ENCODE assay signal across 25 mouse cellular contexts in the genomic region with DNA sequence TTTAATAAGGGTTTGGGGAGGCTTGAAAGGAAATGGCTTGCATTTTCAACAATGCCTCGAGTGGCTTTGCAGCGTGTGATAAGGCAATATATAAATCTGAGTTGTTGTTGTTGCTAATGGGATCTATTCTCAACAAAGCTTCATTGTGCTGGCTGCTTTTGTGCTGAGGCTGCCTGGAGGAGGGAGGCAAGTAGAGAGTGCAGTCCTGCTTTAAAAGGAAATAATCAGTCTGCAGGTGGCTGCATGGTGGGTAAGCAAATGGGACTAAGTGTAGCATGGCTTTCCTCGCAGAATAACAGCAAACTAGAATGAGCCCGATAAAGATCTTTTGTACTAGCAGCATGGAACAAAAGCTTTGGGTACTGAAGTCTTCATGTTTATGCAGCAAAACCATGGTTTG.
DNase-seq lines count a peak whose midpoint lies in the region; ATAC-seq and TF ChIP-seq lines count a peak whose summit lies in the region.
"Had no signal": no experiment of that assay in that cellular context is flagged by ENCODE, and none has a peak within 500 bp of the region (broad histone marks: within the 10 kb centered on the region; RNA-seq: fewer than 3 reads in every experiment).

No protein-coding gene starts in this region.

- no peak for TF ChIP-seq CTCF in forebrain, postnatal 0 days (IDR thresholded peaks at IDR 0.05; ENCODE audit: low read depth)

- WGBS in forebrain, embryonic 12.5 days = 6% methylated on average over 4 of the region's 4 CpGs
- 6% methylated on average over 4 of the region's 4 CpGs for WGBS in forebrain, postnatal 0 days
- 18% methylated on average over 4 of the region's 4 CpGs for WGBS in midbrain, embryonic 10.5 days
- 4% methylated on average over 4 of the region's 4 CpGs for WGBS in midbrain, embryonic 16.5 days
- WGBS in midbrain, embryonic 14.5 days = 6% methylated on average over 4 of the region's 4 CpGs

- ATAC-seq in forebrain, embryonic 12.5 days (ENCODE audit: low FRiP score) = peak; percentile 54; the same call in 1 of the 2 replicates
- ATAC-seq in forebrain, postnatal 0 days = no peak; the same call in 1 of the 2 replicates
- ATAC-seq in midbrain, embryonic 16.5 days = no peak
- ATAC-seq in midbrain, embryonic 14.5 days (ENCODE audit: low FRiP score, low TSS enrichment) = no peak
- no peak for ATAC-seq in frontal cortex, adult (ENCODE audit: low TSS enrichment)
- ATAC-seq: inflammation-experienced regulatory T-cells, adult 6 months; Patski had no signal

- no peaks in the 10 kb centered on the region for H3K9me3 ChIP-seq in forebrain, embryonic 12.5 days
- no peaks in the 10 kb centered on the region for H3K9me3 ChIP-seq in forebrain, postnatal 0 days (ENCODE audit: low read length)
- H3K9me3 ChIP-seq in midbrain, embryonic 10.5 days (replicated peaks) = no peaks in the 10 kb centered on the region
- H3K9me3 ChIP-seq in midbrain, embryonic 16.5 days (replicated peaks; ENCODE audit: control insufficient read depth, low read length, poor library complexity, severe bottlenecking) = no peaks in the 10 kb centered on the region
- no peaks in the 10 kb centered on the region for H3K9me3 ChIP-seq in midbrain, embryonic 14.5 days (ENCODE audit: control insufficient read depth, low read length)
- H3K9me3 ChIP-seq: embryonic facial prominence, embryonic 12.5 days; hindbrain, embryonic 12.5 days; limb, embryonic 13.5 days; lung, embryonic 15.5 days had no signal

- no peak overlapping the region for H3K9ac ChIP-seq in forebrain, embryonic 12.5 days
- H3K9ac ChIP-seq in forebrain, postnatal 0 days = no peak overlapping the region
- H3K9ac ChIP-seq in midbrain, embryonic 16.5 days (ENCODE audit: low read depth, low read length) = no peak overlapping the region
- no peak overlapping the region for H3K9ac ChIP-seq in midbrain, embryonic 14.5 days (replicated peaks; ENCODE audit: low read length)
- H3K9ac ChIP-seq: embryonic facial prominence, embryonic 12.5 days; hindbrain, embryonic 12.5 days; limb, embryonic 13.5 days; lung, embryonic 15.5 days had no signal

- peaks cover 18% of the 10 kb centered on the region for H3K4me1 ChIP-seq in forebrain, embryonic 12.5 days
- H3K4me1 ChIP-seq in forebrain, postnatal 0 days (ENCODE audit: insufficient read depth) = peaks cover 11% of the 10 kb centered on the region
- peaks cover 17% of the 10 kb centered on the region for H3K4me1 ChIP-seq in midbrain, embryonic 10.5 days
- H3K4me1 ChIP-seq in midbrain, embryonic 16.5 days (ENCODE audit: control insufficient read depth, insufficient read depth, low read length) = 0 out of 2 replicates have a peak, but pooled peaks cover 3% of the 10 kb centered on the region
- peaks cover 9% of the 10 kb centered on the region for H3K4me1 ChIP-seq in midbrain, embryonic 14.5 days (ENCODE audit: control insufficient read depth, insufficient read depth, low read length)
- H3K4me1 ChIP-seq: embryonic facial prominence, embryonic 12.5 days had no signal

- H3K27me3 ChIP-seq in forebrain, embryonic 12.5 days = no peaks in the 10 kb centered on the region
- no peaks in the 10 kb centered on the region for H3K27me3 ChIP-seq in forebrain, postnatal 0 days (ENCODE audit: insufficient read depth, low read length)
- H3K27me3 ChIP-seq in midbrain, embryonic 10.5 days (ENCODE audit: low read depth, poor library complexity, severe bottlenecking) = no peaks in the 10 kb centered on the region
- no peaks in the 10 kb centered on the region for H3K27me3 ChIP-seq in midbrain, embryonic 16.5 days (ENCODE audit: control insufficient read depth, insufficient read depth, low read depth, low read length)
- no peaks in the 10 kb centered on the region for H3K27me3 ChIP-seq in midbrain, embryonic 14.5 days (ENCODE audit: control insufficient read depth, insufficient read depth, low read length)
- H3K27me3 ChIP-seq: embryonic facial prominence, embryonic 12.5 days; hindbrain, embryonic 12.5 days; limb, embryonic 13.5 days; lung, embryonic 15.5 days; Patski had no signal

- no peak for DNase-seq in forebrain, postnatal 0 days
- DNase-seq in midbrain, embryonic 10.5 days (ENCODE audit: low spot score) = peak; percentile 13
- peak; percentile 14 for DNase-seq in embryo, embryonic 10.5 days (ENCODE audit: low spot score)
- DNase-seq in midbrain, embryonic 14.5 days = peak; percentile 40
- DNase-seq in thymus, adult 18-20 months = no peak
- DNase-seq: adrenal gland, postnatal 10 days; cerebellum, adult 11 months; cerebellum, adult 9-10 months; cerebellum, postnatal 36 days; heart, adult 2 months; kidney, adult 18-20 months; kidney, postnatal 4 days; spleen, adult 18-20 months; thymus, postnatal 25 days had no signal

- H3K4me2 ChIP-seq in forebrain, embryonic 12.5 days = no peak overlapping the region
- H3K4me2 ChIP-seq in forebrain, postnatal 0 days (ENCODE audit: low read depth) = no peak overlapping the region
- H3K4me2 ChIP-seq in midbrain, embryonic 16.5 days (ENCODE audit: low read length) = no peak overlapping the region
- no peak overlapping the region for H3K4me2 ChIP-seq in midbrain, embryonic 14.5 days (ENCODE audit: low read length)
- H3K4me2 ChIP-seq: embryonic facial prominence, embryonic 12.5 days; hindbrain, embryonic 12.5 days; limb, embryonic 13.5 days; liver, embryonic 11.5 days; lung, embryonic 15.5 days had no signal

- no peaks in the 10 kb centered on the region for H3K36me3 ChIP-seq in forebrain, embryonic 12.5 days (replicated peaks)
- no peaks in the 10 kb centered on the region for H3K36me3 ChIP-seq in forebrain, postnatal 0 days (ENCODE audit: insufficient read depth)
- no peaks in the 10 kb centered on the region for H3K36me3 ChIP-seq in midbrain, embryonic 10.5 days
- no peaks in the 10 kb centered on the region for H3K36me3 ChIP-seq in midbrain, embryonic 16.5 days (ENCODE audit: control insufficient read depth, insufficient read depth, low read length)
- no peaks in the 10 kb centered on the region for H3K36me3 ChIP-seq in midbrain, embryonic 14.5 days (ENCODE audit: control insufficient read depth, insufficient read depth, low read length)
- H3K36me3 ChIP-seq: embryonic facial prominence, embryonic 12.5 days; hindbrain, embryonic 12.5 days; limb, embryonic 13.5 days; lung, embryonic 15.5 days had no signal

- H3K4me3 ChIP-seq in forebrain, embryonic 12.5 days (replicated peaks) = no peak overlapping the region
- H3K4me3 ChIP-seq in forebrain, postnatal 0 days (ENCODE audit: low read depth, low read length) = no peak overlapping the region
- H3K4me3 ChIP-seq in midbrain, embryonic 10.5 days = no peak overlapping the region
- no peak overlapping the region for H3K4me3 ChIP-seq in midbrain, embryonic 16.5 days (ENCODE audit: low read depth, low read length)
- no peak overlapping the region for H3K4me3 ChIP-seq in midbrain, embryonic 14.5 days (replicated peaks; ENCODE audit: low read depth, low read length)
- H3K4me3 ChIP-seq: embryonic facial prominence, embryonic 12.5 days; heart, adult 2 months; hindbrain, embryonic 12.5 days; limb, embryonic 13.5 days; lung, embryonic 15.5 days had no signal

- no peak overlapping the region for H3K27ac ChIP-seq in forebrain, embryonic 12.5 days
- H3K27ac ChIP-seq in forebrain, postnatal 0 days (ENCODE audit: low read depth, low read length) = no peak overlapping the region
- H3K27ac ChIP-seq in midbrain, embryonic 10.5 days (replicated peaks) = no peak overlapping the region
- no peak overlapping the region for H3K27ac ChIP-seq in midbrain, embryonic 16.5 days (ENCODE audit: low read length)
- H3K27ac ChIP-seq in midbrain, embryonic 14.5 days (replicated peaks; ENCODE audit: low read depth, low read length) = 0 out of 2 replicates have a peak overlapping the region, but pooled peaks have one; percentile 5
- H3K27ac ChIP-seq: embryonic facial prominence, embryonic 12.5 days; heart, adult 2 months; hindbrain, embryonic 12.5 days; kidney, postnatal 0 days; limb, embryonic 13.5 days; lung, embryonic 15.5 days had no signal

Comparison
In these comparisons a context has a peak if more than half of its experiments do, and no peak if none do; other contexts are left out.
1. DNase-seq: peak in midbrain, embryonic 10.5 days (single experiment), embryo, embryonic 10.5 days (single experiment) and midbrain, embryonic 14.5 days (single experiment); none in forebrain, postnatal 0 days (single experiment) and thymus, adult 18-20 months (0 of 2).